Mouse (Mus musculus) embryo, embryonic 11 days (tissue): ENCODE measurements around the gene Gm20696.

Experiments used
- DNase-seq: peaks from one replicate; pipeline ENCODE4 v3.0.0-alpha.2; 2015

The Gm20696 gene

GRCm38 (mm10) chr6:99248396-99248795, 418.2 kb downstream of the Gm20696 start:
- DNase-seq = no peak

GRCm38 (mm10) chr6:99241625-99242395, 424.8 kb downstream of the Gm20696 start:
- no peak for DNase-seq

- no peak for DNase-seq
Measured at GRCm38 (mm10) chr6:99240764-99241163, 425.8 kb downstream of the Gm20696 start.

- no peak for DNase-seq
Measured at GRCm38 (mm10) chr6:99235588-99235987, 431.0 kb downstream of the Gm20696 start.

DNA sequence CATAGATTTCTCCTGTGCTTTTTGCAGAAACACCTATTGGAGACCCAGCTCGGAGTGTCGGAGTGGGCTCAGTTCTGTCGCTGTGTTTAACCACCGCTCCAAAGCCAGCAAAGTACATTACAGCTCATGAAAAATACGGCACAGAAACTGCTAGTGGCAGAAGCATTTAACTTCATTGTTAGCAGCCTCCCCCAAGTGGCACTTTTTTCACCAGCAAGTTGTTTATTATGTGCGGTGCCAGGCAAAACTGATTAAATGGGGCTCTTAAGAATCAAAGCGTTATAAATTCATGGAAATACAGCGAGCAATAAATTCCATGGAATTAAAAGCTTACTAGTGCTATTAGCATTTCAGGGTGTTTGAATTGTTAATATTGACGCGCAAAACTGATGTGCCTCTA, 433.2 kb downstream of the Gm20696 start:
- no peak for DNase-seq

DNA sequence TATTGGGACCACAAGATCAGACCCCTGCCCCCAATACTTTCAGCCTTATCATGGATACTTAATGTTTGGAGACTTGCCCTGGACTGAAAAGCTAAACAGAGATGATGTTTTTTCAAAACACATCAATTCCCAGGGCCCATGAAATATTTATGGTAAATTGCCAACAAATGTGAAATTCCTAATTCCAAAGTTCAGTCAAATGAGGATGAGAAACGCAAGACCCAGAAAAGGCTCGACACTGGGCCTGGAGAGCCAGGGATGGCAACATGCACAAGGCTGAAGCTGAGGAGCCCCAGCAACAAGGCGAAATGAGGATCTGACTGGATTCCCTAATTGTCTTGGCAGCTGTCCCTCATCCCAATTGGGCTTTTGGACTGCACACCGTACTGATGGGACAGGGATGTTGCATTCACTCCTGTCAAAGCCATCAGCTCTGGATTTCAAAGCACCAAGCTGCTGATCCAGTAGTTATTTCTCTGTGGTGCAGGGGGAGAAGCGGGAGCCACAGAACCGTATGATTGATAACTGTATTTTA, 438.2 kb downstream of the Gm20696 start:
- no peak for DNase-seq

DNA sequence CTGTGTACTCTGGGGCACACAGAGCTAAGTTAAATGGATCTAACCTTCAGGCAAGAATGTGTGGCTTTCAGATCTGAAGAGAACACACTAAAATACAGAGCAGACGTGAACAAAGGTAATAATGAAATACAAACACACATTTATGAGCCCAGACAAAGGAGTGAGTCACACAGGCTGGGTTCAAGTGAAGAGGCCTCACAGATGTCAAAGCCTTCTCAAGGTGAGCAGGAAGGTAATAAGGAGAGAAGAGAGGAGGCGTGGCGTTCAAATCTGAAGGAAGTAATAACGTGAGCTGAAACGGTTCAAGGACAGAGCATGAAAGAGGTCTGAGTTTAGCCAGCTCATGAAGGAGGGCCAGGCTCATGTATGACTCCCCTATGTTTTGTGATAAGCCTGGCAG, 445.4 kb downstream of the Gm20696 start:
- DNase-seq = no peak

GRCm38 (mm10) chr6:99220472-99220871, 446.1 kb downstream of the Gm20696 start:
- no peak for DNase-seq

- no peak for DNase-seq
Measured at GRCm38 (mm10) chr6:99217846-99218245, 448.8 kb downstream of the Gm20696 start.

DNA sequence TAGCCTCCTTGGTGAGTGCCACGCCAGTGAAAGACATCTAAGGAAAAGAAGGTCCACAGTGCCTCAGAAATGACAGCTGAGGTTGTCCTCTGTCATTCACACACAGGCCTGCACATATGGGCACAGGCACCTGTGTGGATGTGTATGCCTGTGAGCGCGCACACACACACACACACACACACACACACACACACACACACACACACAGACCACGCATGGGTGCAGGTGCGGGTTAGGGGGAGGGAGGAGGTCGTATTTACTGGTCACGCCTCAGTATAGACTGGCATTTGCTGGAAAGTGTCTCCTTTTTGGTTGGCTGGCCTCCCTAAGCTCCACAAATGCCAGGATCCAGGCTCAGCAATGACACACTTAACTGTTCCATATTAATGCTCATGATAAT, 449.4 kb downstream of the Gm20696 start:
- DNase-seq = no peak

DNA sequence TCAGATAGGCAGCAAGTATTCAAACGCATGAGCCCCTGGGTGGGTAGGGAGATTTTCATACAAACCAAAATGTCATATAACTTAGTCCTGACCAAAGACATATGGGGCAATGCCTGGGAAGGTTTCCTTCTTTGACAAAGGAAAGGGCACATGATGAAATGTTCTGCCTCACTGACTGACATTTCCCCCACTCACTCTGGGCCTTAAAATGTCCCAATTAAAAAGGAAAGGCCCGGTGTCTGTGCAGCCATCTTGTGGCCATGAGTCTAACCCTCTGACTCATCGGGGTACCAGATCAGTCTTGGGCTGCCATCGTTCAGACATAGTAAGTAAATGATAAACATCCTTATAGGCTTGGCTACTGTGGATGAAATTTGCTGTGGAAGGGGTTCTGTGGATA, 454.1 kb downstream of the Gm20696 start:
- no peak for DNase-seq

DNA sequence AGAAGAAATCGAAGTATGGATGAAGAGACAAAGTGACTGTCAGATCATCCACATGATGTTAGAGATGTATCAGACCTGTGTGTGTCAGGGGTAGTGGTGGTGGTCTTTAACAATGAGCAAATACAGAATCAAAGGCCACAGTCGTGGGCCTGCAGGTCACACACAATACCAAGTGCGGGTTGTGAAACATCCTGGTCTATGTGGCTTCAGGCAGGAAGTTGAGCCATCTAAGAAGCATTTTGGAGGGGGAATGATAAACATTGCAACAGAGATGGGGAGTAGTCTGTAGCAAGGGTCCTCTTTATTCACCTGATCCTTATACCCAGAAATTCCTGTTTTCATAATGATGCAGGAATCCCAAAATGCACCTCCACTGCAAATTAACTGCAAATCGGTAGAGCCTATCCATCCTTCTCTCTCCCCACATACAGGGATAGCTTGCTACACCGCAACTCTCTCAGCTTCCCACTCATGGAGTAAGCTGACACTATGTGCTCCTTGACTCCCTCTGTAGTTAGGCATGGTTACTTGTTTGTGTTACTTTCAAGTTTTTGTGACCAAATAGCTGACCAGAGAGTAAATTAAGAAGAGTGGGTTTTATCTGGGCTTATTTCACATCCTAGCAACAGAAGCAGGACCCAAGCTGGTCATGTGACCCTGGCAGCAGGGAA, 454.8 kb downstream of the Gm20696 start:
- no peak for DNase-seq

DNA sequence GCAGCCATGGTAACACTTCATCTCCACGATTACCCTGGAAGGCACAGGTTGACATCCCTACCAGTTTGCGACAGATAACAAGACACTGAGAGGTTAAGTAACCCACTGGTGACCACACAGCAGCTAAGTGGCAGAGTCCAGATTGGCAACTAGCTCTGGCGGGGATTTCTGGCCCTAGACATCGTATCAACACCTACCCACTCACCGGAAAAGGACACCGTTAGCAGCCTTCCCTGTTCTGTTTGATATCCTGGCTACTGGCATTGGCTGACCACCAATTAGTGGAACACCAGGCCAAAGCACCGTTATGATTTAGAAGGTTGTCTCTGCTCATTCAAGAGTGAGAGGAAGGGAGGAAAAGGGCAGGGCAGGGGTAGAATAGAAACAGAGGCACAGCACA, 456.4 kb downstream of the Gm20696 start:
- DNase-seq = no peak
